16 mouse cellular contexts compared by ENCODE assay signal in the genomic region with DNA sequence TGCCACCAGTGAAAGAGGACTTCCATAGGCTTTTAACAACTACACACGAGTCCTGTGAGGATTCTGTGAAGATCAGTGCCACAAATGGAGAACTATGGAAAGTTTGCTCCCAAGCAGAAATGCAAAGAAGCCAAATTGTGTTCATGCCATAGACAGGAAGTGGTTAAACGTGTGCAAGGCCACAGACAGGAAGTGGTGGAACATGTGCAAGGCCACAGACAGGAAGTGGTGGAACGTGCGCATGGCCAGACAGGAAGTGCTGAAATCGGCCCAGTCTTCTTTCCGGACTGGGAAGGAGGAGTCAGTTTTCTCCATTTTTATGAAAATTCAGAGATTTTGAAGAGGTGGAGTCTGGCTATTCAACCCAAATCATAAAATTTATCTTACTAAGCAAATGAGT.
DNase-seq lines count a peak whose midpoint lies in the region; ATAC-seq lines count a peak whose summit lies in the region.
"Had no signal": no experiment of that assay in that cellular context is flagged by ENCODE, and none has a peak within 500 bp of the region (broad histone marks: within the 10 kb centered on the region; RNA-seq: fewer than 3 reads in every experiment).

No protein-coding gene starts in this region.

- no peak overlapping the region for H3K9ac ChIP-seq in forebrain, embryonic 13.5 days
- H3K9ac ChIP-seq: heart, embryonic 12.5 days; lung, embryonic 14.5 days; stomach, embryonic 15.5 days had no signal

- DNase-seq in naive thymus-derived CD4-positive, alpha-beta T cell, adult 2 months (ENCODE audit: low read depth) = peak; percentile 4
- DNase-seq in thymus, postnatal 36 days = peak; percentile 16 to 33
- no peak for DNase-seq in lung, postnatal 36 days
- DNase-seq in frontal cortex, postnatal 25 days (ENCODE audit: low spot score in 2 of 2) = no peak
- DNase-seq: adrenal gland, postnatal 25 days; gastrocnemius, postnatal 10 days; kidney, adult 18-20 months; kidney, postnatal 4 days; left cerebral cortex, postnatal 4 days; lung, embryonic 14.5 days had no signal

- H3K27me3 ChIP-seq in forebrain, embryonic 13.5 days = no peaks in the 10 kb centered on the region
- H3K27me3 ChIP-seq: heart, embryonic 12.5 days; stomach, embryonic 15.5 days had no signal

- 87% methylated on average over 6 of the region's 6 CpGs for WGBS in forebrain, embryonic 13.5 days

- no peaks in the 10 kb centered on the region for H3K4me1 ChIP-seq in forebrain, embryonic 13.5 days
- H3K4me1 ChIP-seq: heart, embryonic 12.5 days; stomach, embryonic 15.5 days had no signal

- H3K4me3 ChIP-seq in forebrain, embryonic 13.5 days = no peak overlapping the region
- H3K4me3 ChIP-seq: heart, embryonic 12.5 days; stomach, embryonic 15.5 days had no signal

- peak; percentile 45 for ATAC-seq in CD4-positive, CD25-positive, alpha-beta regulatory T cell, adult 4 months
- ATAC-seq in granulocyte monocyte progenitor cell, adult 5-6 weeks (replicated peaks; ENCODE audit: poor library complexity, severe bottlenecking) = peak; percentile 100
- ATAC-seq in forebrain, embryonic 13.5 days = no peak
- ATAC-seq: forebrain, embryonic 14.5 days had no signal

- no peaks in the 10 kb centered on the region for H3K36me3 ChIP-seq in forebrain, embryonic 13.5 days (ENCODE audit: poor library complexity, severe bottlenecking)
- H3K36me3 ChIP-seq: heart, embryonic 12.5 days; stomach, embryonic 15.5 days had no signal

- H3K27ac ChIP-seq in forebrain, embryonic 13.5 days = no peak overlapping the region
- H3K27ac ChIP-seq: stomach, embryonic 15.5 days had no signal

- H3K9me3 ChIP-seq in forebrain, embryonic 13.5 days (replicated peaks) = no peaks in the 10 kb centered on the region
- H3K9me3 ChIP-seq: stomach, embryonic 15.5 days had no signal

- no peak overlapping the region for H3K4me2 ChIP-seq in forebrain, embryonic 13.5 days
- H3K4me2 ChIP-seq: heart, embryonic 12.5 days; lung, embryonic 14.5 days; stomach, embryonic 15.5 days had no signal

Comparison
In these comparisons a context has a peak if more than half of its experiments do, and no peak if none do; other contexts are left out.
1. DNase-seq: peak in naive thymus-derived CD4-positive, alpha-beta T cell, adult 2 months (single experiment) and thymus, postnatal 36 days (2 of 2); none in lung, postnatal 36 days (single experiment) and frontal cortex, postnatal 25 days (0 of 2).